In genomic region chr8:114675151-114675550, GRCm38 (mm10) we compare ENCODE assay signal across 11 mouse cellular contexts.
DNase-seq lines count a peak whose midpoint lies in the region; ATAC-seq and TF ChIP-seq lines count a peak whose summit lies in the region.
"Had no signal": no experiment of that assay in that cellular context is flagged by ENCODE, and none has a peak within 500 bp of the region (broad histone marks: within the 10 kb centered on the region; RNA-seq: fewer than 3 reads in every experiment).

No protein-coding gene starts in this region.

- no peak overlapping the region for H3K9ac ChIP-seq in midbrain, postnatal 0 days (replicated peaks; ENCODE audit: low read length, poor library complexity, severe bottlenecking)
- no peak overlapping the region for H3K9ac ChIP-seq in midbrain, embryonic 13.5 days (replicated peaks)
- H3K9ac ChIP-seq: forebrain, postnatal 0 days; liver, embryonic 13.5 days had no signal

- intact Hi-C loops in gastrocnemius, adult 2 months (cut with DNase I): no loop called here
- intact Hi-C loops in gastrocnemius, postnatal 36 days (cut with DNase I): no loop called here

- no peaks in the 10 kb centered on the region for H3K4me1 ChIP-seq in midbrain, postnatal 0 days (ENCODE audit: insufficient read depth, low read length)
- no peaks in the 10 kb centered on the region for H3K4me1 ChIP-seq in midbrain, embryonic 13.5 days (replicated peaks)
- H3K4me1 ChIP-seq: liver, embryonic 13.5 days had no signal

- H3K27ac ChIP-seq in gastrocnemius, adult 2 months: 0 out of 2 replicates have a peak overlapping the region, but pooled peaks have one; percentile 48
- H3K27ac ChIP-seq in midbrain, postnatal 0 days (ENCODE audit: low read depth, low read length): no peak overlapping the region
- no peak overlapping the region for H3K27ac ChIP-seq in midbrain, embryonic 13.5 days
- H3K27ac ChIP-seq: liver, embryonic 13.5 days had no signal

- ATAC-seq in midbrain, postnatal 0 days (ENCODE audit: low FRiP score): no peak
- no peak for ATAC-seq in midbrain, embryonic 13.5 days
- ATAC-seq: forebrain, postnatal 0 days had no signal

- H3K4me3 ChIP-seq in gastrocnemius, adult 2 months: no peak overlapping the region
- no peak overlapping the region for H3K4me3 ChIP-seq in midbrain, postnatal 0 days (ENCODE audit: low read depth, low read length)
- H3K4me3 ChIP-seq in midbrain, embryonic 13.5 days (replicated peaks): no peak overlapping the region
- H3K4me3 ChIP-seq: liver, embryonic 13.5 days had no signal

- no peaks in the 10 kb centered on the region for H3K36me3 ChIP-seq in midbrain, postnatal 0 days (ENCODE audit: insufficient read depth, low read length)
- no peaks in the 10 kb centered on the region for H3K36me3 ChIP-seq in midbrain, embryonic 13.5 days
- H3K36me3 ChIP-seq: liver, embryonic 13.5 days had no signal

- WGBS in midbrain, postnatal 0 days: 90% methylated on average over 7 of the region's 7 CpGs
- WGBS in midbrain, embryonic 13.5 days: 90% methylated on average over 7 of the region's 7 CpGs

- H3K27me3 ChIP-seq in midbrain, postnatal 0 days (ENCODE audit: insufficient read depth, low read length): no peaks in the 10 kb centered on the region
- H3K27me3 ChIP-seq in midbrain, embryonic 13.5 days: no peaks in the 10 kb centered on the region
- H3K27me3 ChIP-seq: liver, embryonic 13.5 days had no signal

- no peaks in the 10 kb centered on the region for H3K9me3 ChIP-seq in midbrain, postnatal 0 days (ENCODE audit: low read length)
- H3K9me3 ChIP-seq in midbrain, embryonic 13.5 days: no peaks in the 10 kb centered on the region
- H3K9me3 ChIP-seq: liver, embryonic 13.5 days had no signal

- H3K4me2 ChIP-seq in midbrain, postnatal 0 days (ENCODE audit: low read depth, low read length, poor library complexity, severe bottlenecking): no peak overlapping the region
- no peak overlapping the region for H3K4me2 ChIP-seq in midbrain, embryonic 13.5 days (replicated peaks)
- H3K4me2 ChIP-seq: liver, embryonic 13.5 days had no signal

- no peak for TF ChIP-seq CTCF in gastrocnemius, adult 2 months (IDR thresholded peaks at IDR 0.05)
- no peak for TF ChIP-seq CTCF in midbrain, postnatal 0 days (IDR thresholded peaks at IDR 0.05)

- peak; percentile 26 for DNase-seq in gastrocnemius, adult 2 months
- no peak for DNase-seq in gastrocnemius, postnatal 36 days
- peak; percentile 59 for DNase-seq in midbrain, postnatal 0 days (ENCODE audit: low spot score)
- peak; percentile 88 to 92 for DNase-seq in cerebellum, postnatal 36 days
- peak; percentile 12 to 59 for DNase-seq in right cerebral cortex, postnatal 36 days (ENCODE audit: low spot score in 2 of 2)
- no peak for DNase-seq in yolk sac, embryonic 10.5 days (ENCODE audit: low spot score)
- no peak for DNase-seq in kidney, postnatal 14 days
- DNase-seq: forebrain, postnatal 0 days; kidney, adult 11 months; liver, embryonic 13.5 days had no signal

Comparison
In these comparisons a context has a peak if more than half of its experiments do, and no peak if none do; other contexts are left out.
1. DNase-seq: peak in gastrocnemius, adult 2 months (single experiment), midbrain, postnatal 0 days (single experiment), cerebellum, postnatal 36 days (2 of 2) and right cerebral cortex, postnatal 36 days (2 of 2); none in gastrocnemius, postnatal 36 days (0 of 2), yolk sac, embryonic 10.5 days (single experiment) and kidney, postnatal 14 days (single experiment).